Mouse (Mus musculus) duodenum, adult 2 months (tissue): ENCODE measurements around the gene Adam19. TPM values are rescaled to one million over a fixed set of nuclear protein-coding genes. Genes with fewer than 3 reads are reported as not detected.

ENCODE experiments used
- polyA plus RNA-seq: library from polyadenylated mRNA; depleted of rRNA; stranded (reverse); fragments of >200 nt; gene quantifications from 2 replicates; pipeline ENCODE4 v1.2.3, GENCODE M21; 2012; ENCODE audit warnings: low replicate concordance; rRNA removed

The Adam19 gene
- polyA plus RNA-seq, result 3.9 and 5.6 TPM in 2 replicates

GRCm38 (mm10) chr11:46055896-46056769, at the start of gene Adam19:
TSS of gene Adam19 (plus strand) at chr11:46055992.

GRCm38 (mm10) chr11:46052105-46052659, 3.6 kb upstream of the Adam19 start, which contains the start of gene Gm12166:
TSS of gene Gm12166 (minus strand) at chr11:46052321.

GRCm38 (mm10) chr11:46165866-46166585, 110.2 kb downstream of the Adam19 start, which contains the start of gene Nipal4:
TSS of gene Nipal4 (minus strand) at chr11:46166508.

Other genes with a start within 250 kb of the Adam19 start
- gene Clint1, start 203.9 kb upstream of the Adam19 start, polyA plus RNA-seq, result 43.2 and 60.8 TPM in 2 replicates
- gene Lsm11, start 111.1 kb upstream of the Adam19 start, polyA plus RNA-seq, result 2.6 and 4.3 TPM in 2 replicates
- gene Thg1l, start 100.5 kb upstream of the Adam19 start, polyA plus RNA-seq, result 1.1 and 2.1 TPM in 2 replicates
- gene Sox30, start 75.7 kb upstream of the Adam19 start, polyA plus RNA-seq, result 0.06 and 0.13 TPM in 2 replicates
- gene Gm12166, start 3.7 kb upstream of the Adam19 start, polyA plus RNA-seq, result 9.2 and 29.9 TPM in 2 replicates
- 0.14 and 0.98 TPM in 2 replicates for gene Nipal4, start 110.5 kb downstream of the Adam19 start, polyA plus RNA-seq
- not detected in 2 replicates for gene Fndc9, start 179.5 kb downstream of the Adam19 start, polyA plus RNA-seq